Mouse (Mus musculus): ENCODE measurements around the gene Gapvd1.
A peak's percentile ranks its signal among the peaks of the same experiment; 100 is the strongest.

The Gapvd1 gene

GRCm38 (mm10) chr2:34635249-34636165 lies 119.5 kb downstream of the Gapvd1 start:
- no peak for DNase-seq (ENCODE audit: low spot score in 2 of 2)

- DNase-seq (ENCODE audit: low spot score in 2 of 2) = no peak
Measured at GRCm38 (mm10) chr2:34632051-34632450, 123.0 kb downstream of the Gapvd1 start.

GRCm38 (mm10) chr2:34630445-34630844 lies 124.6 kb downstream of the Gapvd1 start:
- DNase-seq (ENCODE audit: low spot score in 2 of 2) = no peak

- DNase-seq (ENCODE audit: low spot score in 2 of 2) = no peak
Measured at GRCm38 (mm10) chr2:34629758-34630157, 125.3 kb downstream of the Gapvd1 start.

GRCm38 (mm10) chr2:34628903-34629540 lies 126.0 kb downstream of the Gapvd1 start:
- DNase-seq (ENCODE audit: low spot score in 2 of 2) = peak; percentile 19 to 29

- DNase-seq (ENCODE audit: low spot score in 2 of 2) = peak; percentile 18 to 48
Measured at GRCm38 (mm10) chr2:34627328-34628226, 127.5 kb downstream of the Gapvd1 start.
